Mouse (Mus musculus) kidney, postnatal 36 days (tissue): ENCODE results near the gene Bcas3.

Experiments used
- DNase-seq, 2 experiments: peaks; one replicate each; pipeline ENCODE4 v3.0.0; 2021 to 2022; ENCODE audit warnings: mixed read lengths in 2 of 2

Gene Bcas3

DNA sequence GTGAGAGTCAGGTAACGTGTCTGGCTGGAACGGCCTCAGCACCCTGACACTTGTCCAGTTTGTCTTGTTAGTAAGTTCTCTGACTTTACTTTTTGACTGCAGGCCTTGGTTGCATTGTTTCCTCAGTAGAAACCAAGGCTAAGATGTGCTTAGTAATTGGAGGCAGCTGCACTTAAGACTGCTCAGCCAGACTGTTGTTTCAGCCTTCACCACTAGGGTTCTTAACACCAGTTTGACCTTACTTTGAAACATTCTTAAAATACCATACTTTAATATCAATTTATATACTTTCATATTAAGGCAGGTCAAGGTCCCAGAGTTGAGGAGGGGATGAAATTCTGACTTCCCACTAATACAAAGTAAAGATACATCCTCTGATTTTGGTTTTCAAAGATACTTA, 273.9 kb downstream of the Bcas3 start:
- peak in 1 of 2 experiments; percentile 42 for DNase-seq

- DNase-seq = peak in 1 of 2 experiments; percentile 32
These were observed 274.4 kb downstream of the Bcas3 start for GRCm38 (mm10) chr11:85627405-85627804.

DNA sequence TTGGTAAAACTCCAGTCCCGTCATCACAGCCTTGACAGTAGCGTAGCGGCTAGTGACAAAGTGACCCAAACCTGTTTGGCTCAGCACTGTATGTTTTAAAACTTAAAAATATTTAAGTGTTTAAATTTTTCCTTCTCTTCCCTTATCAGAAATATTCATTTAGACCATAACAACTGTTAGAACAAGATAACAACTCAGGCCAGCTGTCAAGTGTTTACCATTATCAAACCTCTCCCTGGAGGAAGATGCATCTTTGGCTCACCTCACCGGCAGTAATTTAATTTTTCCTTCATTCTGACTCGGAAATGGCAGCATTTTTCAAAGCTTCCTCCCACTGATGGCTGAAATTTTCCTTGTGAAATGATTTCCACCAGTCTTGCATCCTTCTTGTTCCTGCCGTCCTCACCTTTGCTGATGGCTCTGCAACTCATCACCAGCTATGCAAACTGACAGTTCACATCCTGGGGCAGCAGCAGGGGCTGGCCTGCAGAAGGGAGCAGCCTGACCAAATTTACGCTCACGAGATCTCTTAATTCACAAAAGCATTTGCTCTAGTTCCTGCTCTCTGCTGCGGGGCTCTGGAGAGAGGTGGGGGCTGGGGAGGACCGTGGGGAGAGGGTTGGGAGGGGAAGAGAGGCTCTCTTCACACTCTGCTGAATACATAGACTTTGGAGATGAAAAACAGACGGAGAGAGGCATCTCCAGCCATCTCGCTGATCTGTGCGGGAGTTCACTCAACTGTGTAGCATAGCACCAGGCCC, 275.5 kb downstream of the Bcas3 start:
- DNase-seq = no peak

GRCm38 (mm10) chr11:85632568-85632981, 279.6 kb downstream of the Bcas3 start:
- DNase-seq = peak in 1 of 2 experiments; percentile 64

GRCm38 (mm10) chr11:85638696-85639495, 285.9 kb downstream of the Bcas3 start:
- no peak for DNase-seq

DNA sequence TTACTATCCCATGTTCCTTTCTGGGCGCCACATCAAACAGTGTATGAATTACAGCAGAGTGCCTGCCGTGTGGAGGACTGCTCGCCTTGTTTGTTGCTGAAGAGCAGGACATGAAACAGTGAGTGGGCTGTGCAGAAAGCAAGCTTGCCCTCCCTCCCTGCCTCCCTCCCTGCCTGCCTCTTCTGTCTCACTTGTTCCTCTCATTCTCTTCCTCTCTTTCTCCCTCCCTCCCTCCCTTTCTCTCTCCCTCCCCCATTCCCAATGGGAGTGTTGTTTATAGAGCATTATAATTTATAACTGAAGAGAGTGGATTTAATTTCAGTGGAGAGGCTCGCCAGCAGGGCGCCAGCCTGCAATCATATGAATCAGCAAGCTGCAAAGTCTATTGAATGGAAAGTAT, 287.7 kb downstream of the Bcas3 start:
- DNase-seq = peak in 1 of 2 experiments; percentile 35

DNA sequence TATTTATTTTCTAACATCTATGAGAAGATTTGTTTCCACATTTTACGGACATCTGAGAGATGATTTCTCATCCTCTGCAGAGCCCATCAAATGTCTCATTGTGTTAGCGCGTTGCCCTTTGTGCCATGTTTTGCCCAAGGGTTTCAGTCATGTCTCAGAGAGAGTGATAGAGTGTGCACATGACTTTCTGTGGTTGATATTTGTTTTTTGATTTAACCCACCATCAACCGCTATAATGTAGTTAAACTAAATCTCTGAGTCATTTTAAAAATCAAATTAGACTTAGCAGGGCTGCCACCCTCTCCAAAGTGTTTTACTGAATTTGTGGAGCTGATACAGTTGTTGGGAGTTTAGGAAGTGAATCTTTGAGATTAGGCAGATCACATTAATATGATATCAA, 288.5 kb downstream of the Bcas3 start:
- DNase-seq = no peak

DNA sequence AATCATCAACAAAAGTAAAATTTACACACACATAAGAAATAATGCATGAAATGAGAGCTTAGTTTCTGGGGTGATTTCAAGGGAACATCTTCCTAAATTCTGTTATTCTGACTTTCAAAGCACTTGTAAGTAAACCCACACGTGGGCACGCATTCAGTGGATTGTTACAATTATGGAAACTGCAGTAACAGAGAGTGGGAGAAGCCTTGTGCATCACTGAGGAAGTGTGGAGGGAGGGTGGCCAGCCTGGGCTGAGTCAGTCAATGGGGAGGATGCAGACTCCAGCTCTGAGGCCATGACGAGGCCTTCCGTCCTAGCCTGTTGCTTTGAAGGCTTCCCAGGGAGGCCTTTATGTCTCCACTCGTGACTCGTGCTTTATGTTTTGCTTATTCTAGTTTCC, 289.6 kb downstream of the Bcas3 start:
- no peak for DNase-seq

- no peak for DNase-seq
These were observed 290.1 kb downstream of the Bcas3 start for GRCm38 (mm10) chr11:85643025-85643424.

GRCm38 (mm10) chr11:85643479-85644000, 290.6 kb downstream of the Bcas3 start:
- DNase-seq = no peak

DNA sequence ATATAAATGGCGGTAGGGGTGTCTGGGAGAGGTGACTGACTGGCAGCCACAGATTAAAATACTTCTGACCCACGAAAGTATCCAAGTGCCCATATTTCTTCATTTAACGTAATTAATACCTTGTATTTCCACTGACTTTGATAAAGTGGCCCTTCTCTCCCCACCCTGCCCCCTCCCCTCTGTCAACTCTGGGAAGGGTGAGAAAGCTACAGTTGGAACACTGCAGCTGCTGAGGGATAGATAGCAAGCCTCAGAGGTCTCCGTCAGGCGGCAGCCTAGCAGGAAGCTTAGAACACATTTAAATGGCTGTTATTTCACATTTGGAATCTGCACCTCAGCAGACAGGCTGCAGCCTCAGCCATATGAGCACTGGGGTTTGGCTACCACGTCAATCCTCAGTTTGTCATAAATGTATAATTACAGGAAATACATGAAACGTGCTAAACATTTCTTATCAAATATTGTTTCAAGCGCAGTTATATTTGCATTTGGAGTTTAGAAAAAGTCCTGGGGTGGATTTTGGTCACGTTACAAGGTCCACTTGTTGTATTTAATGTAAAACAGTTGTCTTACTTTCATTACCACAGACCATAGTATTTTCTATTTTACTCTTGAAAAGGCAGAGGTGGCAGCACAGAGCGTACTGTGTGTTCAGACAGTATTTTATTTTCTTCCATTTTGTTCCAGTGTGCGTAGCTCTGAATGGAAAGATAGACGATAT, 291.2 kb downstream of the Bcas3 start:
- DNase-seq = no peak

DNA sequence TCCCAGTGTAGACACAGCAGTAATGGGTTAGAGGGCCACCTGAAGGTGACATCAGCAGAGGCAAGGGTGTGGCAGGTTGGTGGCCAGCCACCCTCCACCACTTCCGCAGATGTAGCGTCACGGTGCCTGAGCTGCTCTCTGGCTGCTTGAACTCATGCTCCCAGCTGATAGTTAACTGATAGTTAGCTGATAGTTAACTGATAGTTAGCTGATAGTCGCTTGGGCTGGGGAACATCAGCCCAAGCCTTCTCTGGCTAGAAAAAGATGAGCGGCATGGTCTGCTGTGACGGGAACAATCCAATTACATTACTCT, 291.7 kb downstream of the Bcas3 start:
- no peak for DNase-seq

DNA sequence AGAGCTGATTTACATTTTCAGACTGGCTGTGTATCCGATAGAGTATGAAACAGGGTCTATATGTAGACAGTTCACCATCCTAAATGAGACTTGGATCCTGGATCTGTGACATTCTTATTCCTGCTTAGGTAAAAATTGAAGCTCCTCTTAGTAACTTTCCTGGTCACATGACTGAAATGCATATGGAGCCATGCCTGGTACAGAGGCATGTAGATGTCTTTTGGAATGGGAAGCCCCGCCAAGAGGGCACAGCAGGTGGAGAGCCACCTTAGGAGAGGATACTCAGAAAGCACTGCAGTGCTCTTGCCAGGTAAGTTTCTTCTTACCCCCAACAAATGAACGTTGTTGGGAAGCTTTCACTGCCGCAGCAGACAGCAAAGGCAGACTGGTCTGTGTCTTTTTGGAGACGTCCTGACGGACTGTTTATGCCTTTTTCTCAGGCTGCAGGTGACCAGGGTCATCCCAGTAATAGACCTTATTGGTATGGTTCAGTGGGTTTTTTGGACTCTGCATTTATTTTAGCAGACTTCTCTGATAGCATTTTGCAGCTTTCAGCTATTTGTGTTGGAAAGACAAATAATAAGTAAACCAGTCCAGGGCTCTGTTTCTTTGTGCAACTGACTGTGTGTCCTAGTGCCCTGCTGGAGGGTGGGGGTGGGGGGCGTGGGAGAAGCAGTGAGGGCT, 292.3 kb downstream of the Bcas3 start:
- DNase-seq = peak; percentile 48 to 60

GRCm38 (mm10) chr11:85648893-85649292, 295.9 kb downstream of the Bcas3 start:
- DNase-seq = no peak

GRCm38 (mm10) chr11:85649373-85649772, 296.4 kb downstream of the Bcas3 start:
- peak in 1 of 2 experiments; percentile 48 for DNase-seq

DNA sequence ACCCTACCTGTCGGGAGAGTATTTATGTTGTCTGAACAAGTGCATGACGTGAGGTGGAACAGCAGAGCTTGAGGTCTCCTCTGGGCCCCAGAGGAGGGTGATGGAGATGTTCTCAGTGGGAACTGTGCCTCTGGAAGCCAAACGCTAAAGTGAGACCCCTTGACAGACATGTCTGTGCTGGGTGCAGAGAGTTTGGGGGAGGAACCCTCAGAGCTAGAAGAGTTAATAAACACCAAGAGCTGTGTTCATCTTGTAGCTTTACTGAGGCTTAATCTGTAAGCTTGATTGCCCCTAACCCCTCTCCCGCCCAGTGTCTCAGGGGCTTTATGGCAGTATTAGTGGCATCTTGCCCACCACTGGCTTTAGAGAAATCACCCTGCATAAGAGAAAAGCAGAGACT, 304.5 kb downstream of the Bcas3 start:
- DNase-seq = no peak

GRCm38 (mm10) chr11:85660304-85660703, 307.3 kb downstream of the Bcas3 start:
- no peak for DNase-seq

DNA sequence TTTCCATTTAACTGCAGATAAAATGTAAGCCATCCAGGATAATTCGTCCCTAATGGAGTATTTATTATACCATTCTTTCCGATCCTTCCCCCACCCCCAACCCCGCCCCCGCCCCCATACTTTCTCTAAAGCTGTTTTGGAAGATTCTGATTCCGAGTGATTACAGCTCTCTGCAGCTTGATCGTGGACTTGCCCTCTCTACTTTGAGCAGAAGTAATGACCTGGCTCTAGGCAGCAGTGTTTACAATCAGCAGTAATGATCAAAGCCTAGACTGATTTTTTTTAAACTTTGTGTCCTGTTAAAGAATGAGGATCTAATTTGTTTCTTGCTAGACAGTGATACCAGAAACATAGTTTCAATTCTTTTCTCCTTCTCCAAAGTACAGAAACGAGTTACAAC, 314.2 kb downstream of the Bcas3 start:
- DNase-seq = no peak

DNA sequence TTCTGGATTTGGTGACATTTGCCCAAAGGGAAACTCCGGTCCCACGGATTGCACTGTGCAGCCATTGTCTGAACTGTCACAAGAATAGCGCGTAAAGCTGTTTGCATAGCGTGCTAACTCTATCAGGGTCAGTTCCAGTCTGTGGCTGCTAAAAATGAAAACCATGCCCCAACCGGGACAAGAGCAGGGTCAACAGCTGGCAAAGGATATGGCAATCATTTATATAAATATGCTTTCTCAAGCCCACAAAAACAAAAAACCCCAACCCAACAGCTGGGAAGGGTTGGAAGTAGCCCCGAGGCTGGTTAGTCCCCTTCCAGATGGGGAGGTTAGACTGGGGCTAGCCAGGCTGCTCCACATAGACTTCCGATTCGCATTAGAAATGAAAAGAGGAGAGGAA, 314.8 kb downstream of the Bcas3 start:
- DNase-seq = no peak

DNA sequence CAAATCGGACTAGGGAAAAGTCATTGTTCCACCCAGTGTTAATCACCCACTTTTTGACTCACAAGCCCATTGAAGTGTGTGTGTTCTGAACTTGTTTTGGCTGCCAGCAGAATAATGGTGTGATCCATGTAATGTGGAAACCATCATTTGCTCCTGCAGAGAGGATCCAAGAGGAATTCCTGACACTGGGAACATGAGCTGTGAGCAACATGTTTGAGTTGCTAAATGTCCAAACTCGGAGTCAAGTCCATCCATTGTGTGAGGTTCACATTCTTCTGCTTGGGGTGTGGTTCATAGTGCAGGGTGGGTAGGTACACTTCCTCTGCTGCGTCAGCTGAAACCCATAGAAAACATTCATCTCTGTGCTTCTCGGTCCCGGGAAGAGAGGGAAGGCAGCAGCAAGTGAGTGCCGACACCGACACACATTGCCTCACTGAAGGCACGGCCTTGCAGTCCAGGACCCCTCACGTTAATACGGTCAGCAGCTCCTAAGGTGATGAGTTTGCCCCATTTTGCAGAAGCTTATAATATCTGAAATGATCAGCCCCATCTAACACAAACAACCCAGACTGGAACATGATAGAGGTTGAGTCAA, 320.0 kb downstream of the Bcas3 start:
- no peak for DNase-seq

DNA sequence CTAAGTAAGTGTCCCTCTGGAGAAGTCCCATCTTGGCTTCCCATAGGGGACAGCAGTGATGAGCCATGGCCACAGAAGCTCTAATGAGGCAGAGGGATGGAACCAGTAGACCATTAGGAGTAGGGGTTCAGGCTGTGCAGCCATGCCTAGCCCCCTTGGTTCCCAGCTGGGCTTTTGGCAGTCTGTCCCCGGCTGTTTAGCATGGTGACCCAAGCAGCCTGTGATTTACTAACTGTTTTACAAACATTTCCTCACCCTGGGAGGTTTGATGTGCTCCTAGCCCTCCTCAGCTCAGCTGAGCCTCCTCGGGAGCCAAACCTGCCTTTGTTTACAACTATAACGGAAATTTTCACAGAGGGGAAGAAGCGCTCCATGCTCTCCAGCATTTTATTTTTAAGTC, 322.3 kb downstream of the Bcas3 start:
- no peak for DNase-seq

DNA sequence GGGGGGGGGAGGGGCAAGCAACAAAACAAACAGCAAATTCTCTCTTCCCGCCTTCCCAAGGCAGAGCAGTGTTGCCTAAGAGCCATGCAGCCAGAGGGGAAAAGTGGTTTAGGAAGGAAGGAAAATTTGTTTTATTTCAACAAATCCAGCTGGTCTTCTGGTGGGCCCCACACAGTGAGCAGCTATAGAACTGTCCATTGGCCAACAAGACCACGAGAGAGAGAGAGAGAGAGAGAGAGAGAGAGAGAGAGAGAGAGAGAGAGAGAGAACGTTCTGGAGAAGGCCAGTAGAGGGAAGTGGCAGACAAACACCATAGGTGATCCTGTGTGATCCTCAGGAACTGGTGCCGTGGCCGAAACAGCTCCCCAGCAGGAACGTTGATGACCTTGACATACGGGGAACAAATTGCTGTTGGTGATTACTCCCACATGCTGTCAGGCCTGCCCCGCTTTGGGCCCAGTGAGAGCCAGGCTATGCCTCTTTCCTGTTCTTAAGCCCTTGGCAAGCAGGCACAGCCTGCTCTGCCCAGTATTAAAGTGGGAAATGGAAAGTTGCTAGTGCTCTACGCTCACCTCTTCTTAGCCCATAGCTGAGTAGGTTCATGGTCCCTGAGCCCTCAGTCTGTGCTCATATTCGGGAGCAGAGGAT, 323.5 kb downstream of the Bcas3 start:
- DNase-seq = no peak
